19 mouse cellular contexts compared by ENCODE assay signal in the genomic region with DNA sequence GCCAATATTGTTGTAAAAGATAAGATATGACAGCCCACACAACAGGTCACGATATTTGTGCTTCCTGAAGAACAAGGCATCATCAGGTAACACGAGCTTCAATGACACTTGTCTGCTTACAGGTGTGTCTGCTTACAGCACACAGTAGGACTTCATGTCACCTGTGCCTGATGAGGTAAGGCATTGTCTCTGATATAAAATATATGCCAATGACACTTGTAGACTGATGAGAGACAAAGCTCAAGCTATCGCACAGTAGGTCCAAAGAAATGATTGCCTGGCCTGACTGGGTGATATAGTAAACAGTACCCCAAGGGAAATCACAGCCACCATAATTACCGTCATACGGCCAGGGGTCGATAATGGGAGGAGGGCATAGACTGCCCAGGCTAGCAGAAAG. TPM values are rescaled to one million over a fixed set of nuclear protein-coding genes. Genes with fewer than 3 reads are reported as not detected.
DNase-seq lines count a peak whose midpoint lies in the region; ATAC-seq and TF ChIP-seq lines count a peak whose summit lies in the region.
"Had no signal": no experiment of that assay in that cellular context is flagged by ENCODE, and none has a peak within 500 bp of the region (broad histone marks: within the 10 kb centered on the region; RNA-seq: fewer than 3 reads in every experiment).

No protein-coding gene starts in this region.

- TF ChIP-seq POLR2A in CH12.LX (IDR thresholded peaks at IDR 0.05; ENCODE audit: low read depth, low read length) = no peak
- TF ChIP-seq POLR2A in MEL (IDR thresholded peaks at IDR 0.05; ENCODE audit: control insufficient read depth in 1 of 2, insufficient read depth in 1 of 2, low read depth in 1 of 2, low read length in 2 of 2, poor library complexity in 1 of 2) = no peak

- TF ChIP-seq RAD21 in CH12.LX (IDR thresholded peaks at IDR 0.05; ENCODE audit: low read depth, low read length) (no peak), MEL (IDR thresholded peaks at IDR 0.05; ENCODE audit: low read depth, low read length) (no peak)

- H3K27ac ChIP-seq in CH12.LX (ENCODE audit: insufficient read depth, low read depth) (no peak overlapping the region), MEL (ENCODE audit: control insufficient read depth, low read depth, low read length) (no peak overlapping the region)
- no peak overlapping the region for H3K27ac ChIP-seq in gastrocnemius, adult 2 months

- H3K27me3 ChIP-seq in CH12.LX (replicated peaks) (no peaks in the 10 kb centered on the region), MEL (ENCODE audit: control insufficient read depth in 1 of 2, insufficient read depth in 2 of 2, low read length in 2 of 2) (no peaks in the 10 kb centered on the region)
- H3K27me3 ChIP-seq: Patski had no signal

- H3K4me1 ChIP-seq in CH12.LX (ENCODE audit: control insufficient read depth in 1 of 2, insufficient read depth in 2 of 2) (peaks cover 17 to 75% of the 10 kb centered on the region in 2 experiments), MEL (ENCODE audit: control insufficient read depth in 1 of 2, insufficient read depth in 2 of 2, low read length in 2 of 2) (no peaks in the 10 kb centered on the region)

- H3K4me3 ChIP-seq in CH12.LX (replicated peaks in 1 of 3; ENCODE audit: low read depth in 2 of 3, low read length in 2 of 3, poor library complexity in 1 of 3) (no peak overlapping the region), MEL (ENCODE audit: control insufficient read depth in 1 of 2, insufficient read depth in 1 of 2, low read depth in 2 of 2, low read length in 2 of 2) (no peak overlapping the region)
- no peak overlapping the region for H3K4me3 ChIP-seq in gastrocnemius, adult 2 months

- DNase-seq in CH12.LX (ENCODE audit: extremely low read depth) (no peak), MEL (ENCODE audit: low read depth, low spot score) (no peak)
- no peak for DNase-seq in gastrocnemius, adult 2 months
- DNase-seq: adrenal gland, adult 2 months; adrenal gland, adult 8-10 months; adrenal gland, postnatal 10 days; adrenal gland, postnatal 14 days; adrenal gland, postnatal 25 days; B cell, adult 2 months; cerebellum, adult 11 months; cerebellum, adult 11-12 months; cerebellum, adult 18-20 months; cerebellum, adult 2 months; cerebellum, adult 8-10 months had no signal

- in situ Hi-C loops in CH12.LX (cut with MboI; ENCODE audit: low pct_ligation_motif_present, low pct_unique_long_range_greater_than_20kb, low sequenced_read_pairs) = no loop called here

- peaks cover 0 to 14% of the 10 kb centered on the region in 2 experiments for H3K36me3 ChIP-seq in CH12.LX (replicated peaks in 1 of 2; ENCODE audit: control insufficient read depth in 1 of 2, insufficient read depth in 1 of 2, low read length in 1 of 2)
- H3K36me3 ChIP-seq in MEL (ENCODE audit: control insufficient read depth in 1 of 2, insufficient read depth in 2 of 2, low read length in 2 of 2) = no peaks in the 10 kb centered on the region
- H3K36me3 ChIP-seq: G1E had no signal

- H3K4me2 ChIP-seq in CH12.LX (ENCODE audit: insufficient read depth, low read depth, poor library complexity, severe bottlenecking) = no peak overlapping the region

- TF ChIP-seq CTCF in CH12.LX (conservative IDR thresholded peaks at IDR 0.05 in 1 of 2, IDR thresholded peaks at IDR 0.05 in 1 of 2; ENCODE audit: low read depth in 2 of 2, low read length in 2 of 2) (no peak), MEL (IDR thresholded peaks at IDR 0.05 in 2 of 3, conservative IDR thresholded peaks at IDR 0.05 in 1 of 3; ENCODE audit: control insufficient read depth in 1 of 3, insufficient read depth in 1 of 3, low read depth in 2 of 3, low read length in 3 of 3, poor library complexity in 1 of 3, severe bottlenecking in 1 of 3) (no peak)
- no peak for TF ChIP-seq CTCF in gastrocnemius, adult 2 months (IDR thresholded peaks at IDR 0.05)

- intact Hi-C loops in gastrocnemius, adult 2 months (cut with DNase I) = no loop called here

- H3K79me2 ChIP-seq in CH12.LX (replicated peaks; ENCODE audit: control insufficient read depth, extremely low read depth, insufficient read depth, poor library complexity, severe bottlenecking) (no peaks in the 10 kb centered on the region), MEL (ENCODE audit: control insufficient read depth, insufficient read depth, low read length, poor library complexity) (no peaks in the 10 kb centered on the region)

- no peak for ATAC-seq in megakaryocyte, adult 5-6 weeks (ENCODE audit: poor library complexity, severe bottlenecking)
- ATAC-seq: activated CD4-positive, CD25-positive, alpha-beta regulatory T cell, adult 4 months; CD4-positive, CD25-positive, alpha-beta regulatory T cell, adult 4 months; Patski had no signal

- H3K9me3 ChIP-seq in CH12.LX (replicated peaks; ENCODE audit: low read length) (no peaks in the 10 kb centered on the region), MEL (replicated peaks; ENCODE audit: insufficient read depth, low read length) (no peaks in the 10 kb centered on the region)

- dilution Hi-C loops in CH12.LX (cut with MboI; ENCODE audit: extremely low pct_ligation_motif_present, extremely low pct_unique_long_range_greater_than_20kb, low sequenced_read_pairs) = no loop called here

- TF ChIP-seq EP300 in CH12.LX (IDR thresholded peaks at IDR 0.05; ENCODE audit: low read length) (no peak), MEL (IDR thresholded peaks at IDR 0.05; ENCODE audit: low read depth in 1 of 2, low read length in 2 of 2) (no peak)

- H3K9ac ChIP-seq in CH12.LX (ENCODE audit: insufficient read depth, low read depth) (no peak overlapping the region), MEL (ENCODE audit: control insufficient read depth, low read depth, low read length, poor library complexity, severe bottlenecking) (no peak overlapping the region)

TF ChIP-seq in CH12.LX, 34 proteins besides CTCF, POLR2A, EP300 and RAD21:
- TF ChIP-seq ZKSCAN1 (IDR thresholded peaks at IDR 0.05; ENCODE audit: borderline replicate concordance, low read depth, low read length) (peak; percentile 79), E2F4 (IDR thresholded peaks at IDR 0.05; ENCODE audit: insufficient replicate concordance, low read depth, low read length) (no peak)

TF ChIP-seq in MEL, 35 proteins besides CTCF, POLR2A, EP300 and RAD21:
- TF ChIP-seq MAZ (IDR thresholded peaks at IDR 0.05; ENCODE audit: low read depth, low read length) (no peak), ZKSCAN1 (IDR thresholded peaks at IDR 0.05; ENCODE audit: low read depth, low read length) (peak; percentile 64; the same call in 1 of the 2 replicates)
TF ChIP-seq in MEL: peak in this region for 1.

RNA-seq across cellular contexts. Expression of a gene that starts 18.9 kb away (rescaled TPM):
- total RNA-seq in CH12.LX (2012; rRNA removed) = 2.8 and 4.5 TPM in 2 replicates
- total RNA-seq in CH12.LX (2014; rRNA removed) = 0.72 and 0.99 TPM in 2 replicates
- polyA plus RNA-seq in CH12.LX (2012; ENCODE audit: insufficient read length, low read depth) = 9.4 and 9.6 TPM in 2 replicates
- total RNA-seq in MEL (2012; rRNA removed) = not detected in 2 replicates
- not detected for polyA plus RNA-seq in MEL (2012; ENCODE audit: insufficient read depth in 1 of 2, insufficient read length in 2 of 2, low read depth in 1 of 2, low replicate concordance in 2 of 2, missing spikeins in 1 of 2)
- 0.45 and 1.5 TPM in 2 replicates for total RNA-seq in megakaryocyte, adult 5-6 weeks (2015)
- 0.07 and 0.65 TPM in 2 replicates for total RNA-seq in megakaryocyte, adult 5-6 weeks (2017)
- 1 to 10 TPM; 1.6 to 2.2 TPM for total RNA-seq in gastrocnemius, adult 2 months (2021)
- polyA plus RNA-seq: G1E had no signal
